Mouse (Mus musculus) cerebellum, adult 9-10 months (tissue): Measurements from ENCODE around the gene Nr6a1.
A peak's percentile ranks its signal among the peaks of the same experiment; 100 is the strongest.

Experiments used
- DNase-seq: peaks from one replicate; pipeline ENCODE4 v3.0.0; 2022

Nr6a1 gene

DNA sequence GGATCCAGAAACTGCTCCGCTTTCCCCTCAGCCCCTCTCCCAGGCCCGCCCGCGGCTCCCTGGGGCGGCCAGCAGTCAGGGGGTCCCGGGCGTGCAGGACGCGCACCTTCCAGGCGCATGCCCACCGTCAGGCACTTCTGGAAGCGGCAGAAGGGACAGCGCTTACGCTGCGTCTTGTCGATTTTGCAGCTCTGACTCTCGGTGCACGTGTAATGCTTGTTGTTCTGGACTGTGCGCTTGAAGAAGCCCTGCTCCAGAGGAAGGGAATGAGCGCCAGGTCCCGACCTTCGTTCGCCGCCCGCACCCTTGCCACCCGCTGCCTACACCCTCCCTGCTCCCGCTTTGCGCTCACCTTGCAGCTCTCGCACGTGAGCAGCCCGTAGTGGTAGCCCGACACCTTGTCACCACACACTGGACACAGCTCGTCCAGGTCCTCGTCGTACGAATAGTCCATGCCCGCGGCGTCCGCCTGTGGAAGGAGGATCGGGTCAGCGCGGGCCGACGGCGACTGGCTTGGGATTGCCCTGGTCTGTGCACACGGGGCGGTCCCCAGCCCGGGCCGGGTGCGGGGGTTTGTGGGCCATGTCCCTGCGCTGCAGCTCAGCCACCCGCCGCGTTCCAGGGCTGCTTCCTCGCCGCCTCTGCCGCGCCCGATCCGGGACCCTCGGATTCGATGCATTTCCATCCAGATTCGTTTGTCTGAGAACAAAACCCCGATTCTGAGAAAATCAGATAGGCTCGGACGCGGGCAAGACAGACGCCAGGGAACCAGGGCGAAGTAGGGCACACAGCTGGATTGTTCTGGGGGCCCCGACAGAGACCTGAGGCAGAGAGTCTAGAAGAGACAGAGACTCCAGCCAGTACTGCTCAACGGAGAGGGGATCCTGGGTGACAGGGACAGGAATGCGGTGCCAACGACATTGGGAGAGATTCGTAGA lies 216.9 kb downstream of the Nr6a1 start:
- DNase-seq: peak; percentile 22

DNA sequence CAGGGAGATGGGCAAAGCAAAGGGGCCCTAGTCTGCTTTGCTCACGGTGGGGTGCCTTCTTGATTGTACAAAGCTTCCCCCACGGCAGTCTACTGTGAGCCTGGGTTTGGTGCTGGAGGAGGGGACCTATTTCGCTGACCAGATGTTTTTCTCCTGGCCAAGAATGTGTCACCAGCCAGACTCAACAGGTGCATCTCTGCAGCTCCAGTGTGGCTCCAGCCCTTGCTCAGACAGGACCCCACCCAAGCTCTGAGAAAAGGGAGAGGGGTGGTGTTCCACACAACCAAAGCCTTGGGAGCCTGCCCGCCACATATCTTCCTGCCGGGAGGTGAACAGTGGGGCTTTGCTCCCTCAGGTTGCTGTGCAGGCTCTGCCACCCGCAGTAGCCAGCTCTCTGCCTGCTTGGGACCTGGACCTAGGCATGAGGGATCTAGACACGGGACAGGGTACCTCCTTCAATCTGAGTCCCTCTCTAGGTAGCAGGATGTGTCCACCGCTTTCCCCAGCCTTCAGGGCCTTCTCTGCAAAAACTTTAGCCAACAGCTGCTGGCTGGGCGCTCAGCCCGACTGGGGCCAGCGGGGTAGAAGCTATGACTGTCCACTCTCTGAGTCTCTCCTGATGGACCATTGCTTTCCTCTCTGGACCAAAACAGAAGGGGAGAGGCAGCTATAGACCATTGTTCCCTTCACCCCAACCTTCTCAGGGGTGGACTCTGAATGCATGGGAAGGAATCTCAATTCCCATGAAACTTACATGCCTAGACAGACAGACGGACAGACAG lies 218.4 kb downstream of the Nr6a1 start:
- DNase-seq: no peak

- no peak for DNase-seq
Observed at GRCm38 (mm10) chr2:38706661-38707060, 220.8 kb downstream of the Nr6a1 start.

GRCm38 (mm10) chr2:38705036-38705435 lies 222.5 kb downstream of the Nr6a1 start:
- no peak for DNase-seq

DNA sequence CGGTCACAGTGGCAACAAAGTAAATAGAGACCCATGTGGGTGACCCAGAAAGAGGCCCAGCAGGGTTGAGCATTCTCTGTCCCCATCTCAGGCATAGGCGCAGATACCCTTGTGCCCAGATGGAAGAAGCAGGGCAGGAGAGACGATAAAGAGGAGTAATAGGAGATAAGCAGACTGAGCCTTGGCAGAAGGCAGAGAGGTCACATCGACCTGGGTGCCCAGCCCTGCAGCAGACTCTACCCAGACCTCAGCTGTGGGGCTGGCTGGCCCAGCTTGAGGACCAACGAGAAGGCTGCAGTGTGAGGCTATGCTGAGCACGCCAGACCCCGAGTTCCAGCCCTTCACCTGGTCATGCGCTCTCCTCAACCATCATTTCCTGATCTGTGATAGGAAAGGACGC lies 223.2 kb downstream of the Nr6a1 start:
- no peak for DNase-seq

DNA sequence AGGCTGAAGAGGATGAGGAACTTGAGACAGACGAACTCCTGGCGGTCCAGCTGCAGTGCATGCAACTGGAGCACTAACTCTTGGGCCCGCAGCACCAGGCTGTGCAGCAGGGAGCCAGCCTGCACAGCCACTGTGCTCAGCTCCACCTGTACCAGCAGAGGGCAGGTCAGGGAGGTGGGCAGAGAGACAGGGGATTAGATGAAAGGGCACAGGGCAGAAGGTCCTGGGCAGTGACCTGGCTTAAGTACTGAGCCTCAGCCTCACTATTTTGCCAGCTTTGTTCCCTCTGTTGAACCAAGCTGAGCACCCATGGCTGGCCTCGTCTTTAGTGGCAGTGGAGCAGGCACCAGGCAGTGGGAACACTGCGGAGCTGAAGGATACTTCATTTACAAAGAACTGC lies 227.3 kb downstream of the Nr6a1 start:
- DNase-seq: no peak

DNA sequence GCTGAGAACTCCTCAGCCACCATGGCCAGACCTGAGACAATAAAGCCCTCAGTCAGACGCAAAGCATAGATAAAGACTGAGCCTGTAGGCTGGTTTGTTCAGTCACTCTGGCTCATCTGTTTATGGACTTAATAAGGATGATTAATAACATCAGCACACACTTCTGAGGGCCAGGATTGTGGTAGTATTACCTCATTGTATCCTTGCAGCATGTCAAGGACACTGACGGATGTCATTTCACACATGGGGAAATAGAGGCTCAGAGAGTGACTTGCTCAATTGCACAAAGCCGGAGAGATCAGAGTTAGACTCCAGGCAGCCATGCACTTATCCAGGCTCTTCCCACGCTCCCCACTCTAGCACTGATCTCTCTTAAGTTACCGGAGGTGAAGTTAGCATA lies 228.9 kb downstream of the Nr6a1 start:
- DNase-seq: no peak

DNA sequence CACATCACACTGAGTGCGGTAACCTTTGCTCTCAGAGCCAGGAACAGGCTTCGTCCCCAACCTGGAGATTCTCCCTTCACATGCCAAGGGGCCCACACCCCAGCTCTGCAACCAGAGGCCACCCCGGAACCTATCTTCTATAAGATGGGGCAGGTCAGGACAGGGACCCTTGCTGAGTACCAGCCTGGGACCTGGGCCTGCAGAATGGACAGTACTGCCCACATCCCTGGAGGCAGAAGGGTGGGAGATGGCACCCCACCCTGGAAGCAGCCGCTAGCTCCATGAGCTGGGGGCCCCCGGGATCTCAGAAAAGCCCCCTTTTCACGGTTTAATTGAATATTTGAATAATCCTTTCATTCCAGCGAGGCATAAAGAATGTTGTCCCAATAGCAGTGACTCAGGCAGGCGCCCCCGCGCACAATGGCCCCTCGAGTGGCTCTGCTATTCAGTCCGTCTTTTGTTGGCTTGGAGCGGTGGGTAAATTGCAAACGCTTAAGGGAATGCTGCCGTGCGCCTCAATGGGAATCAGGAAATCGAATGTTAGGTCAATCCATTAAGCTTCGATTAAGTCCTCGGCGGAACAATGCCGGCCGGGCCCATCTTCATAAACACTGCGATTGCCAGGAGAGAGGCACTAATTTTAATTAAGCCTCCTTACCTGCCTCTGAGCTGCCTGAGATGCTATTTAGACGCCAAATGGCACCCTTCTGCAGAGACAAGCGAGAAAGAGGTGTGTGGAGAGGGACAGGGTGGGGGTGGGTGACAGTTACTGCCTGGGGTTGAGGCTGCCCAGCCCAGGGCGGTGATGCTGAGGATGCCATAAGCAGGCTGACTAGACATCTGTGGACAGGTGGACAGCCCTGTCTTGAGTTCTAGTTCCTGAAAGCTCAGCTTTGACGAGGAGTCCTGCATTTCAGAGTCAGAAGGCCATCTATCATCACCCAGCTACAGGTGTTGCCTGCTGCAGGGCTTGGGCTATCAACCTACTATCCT lies 230.1 kb downstream of the Nr6a1 start:
- no peak for DNase-seq

DNA sequence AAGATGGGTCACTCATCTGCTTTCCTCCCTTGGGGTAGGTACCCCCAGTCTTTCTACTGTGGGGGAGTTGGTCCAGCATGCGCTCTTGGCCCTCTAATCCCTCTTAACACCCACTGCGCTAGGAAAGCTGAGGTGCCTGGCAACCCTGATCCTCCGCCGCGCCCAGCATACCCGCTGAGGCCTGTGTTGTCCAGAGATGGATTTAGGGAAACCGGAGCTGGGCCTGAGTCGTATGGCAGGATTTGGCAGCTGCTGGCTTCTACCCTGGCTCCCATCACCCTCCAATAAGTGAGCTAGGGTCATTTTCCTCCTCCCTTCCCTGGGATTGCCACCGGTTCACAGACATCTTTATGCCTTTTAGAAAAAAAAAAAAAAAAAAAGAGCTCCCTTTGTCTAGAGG lies 231.7 kb downstream of the Nr6a1 start:
- no peak for DNase-seq

- DNase-seq: peak; percentile 51
Observed at GRCm38 (mm10) chr2:38691542-38691941, 235.9 kb downstream of the Nr6a1 start.

- no peak for DNase-seq
Observed at GRCm38 (mm10) chr2:38689881-38690280, 237.6 kb downstream of the Nr6a1 start.

DNA sequence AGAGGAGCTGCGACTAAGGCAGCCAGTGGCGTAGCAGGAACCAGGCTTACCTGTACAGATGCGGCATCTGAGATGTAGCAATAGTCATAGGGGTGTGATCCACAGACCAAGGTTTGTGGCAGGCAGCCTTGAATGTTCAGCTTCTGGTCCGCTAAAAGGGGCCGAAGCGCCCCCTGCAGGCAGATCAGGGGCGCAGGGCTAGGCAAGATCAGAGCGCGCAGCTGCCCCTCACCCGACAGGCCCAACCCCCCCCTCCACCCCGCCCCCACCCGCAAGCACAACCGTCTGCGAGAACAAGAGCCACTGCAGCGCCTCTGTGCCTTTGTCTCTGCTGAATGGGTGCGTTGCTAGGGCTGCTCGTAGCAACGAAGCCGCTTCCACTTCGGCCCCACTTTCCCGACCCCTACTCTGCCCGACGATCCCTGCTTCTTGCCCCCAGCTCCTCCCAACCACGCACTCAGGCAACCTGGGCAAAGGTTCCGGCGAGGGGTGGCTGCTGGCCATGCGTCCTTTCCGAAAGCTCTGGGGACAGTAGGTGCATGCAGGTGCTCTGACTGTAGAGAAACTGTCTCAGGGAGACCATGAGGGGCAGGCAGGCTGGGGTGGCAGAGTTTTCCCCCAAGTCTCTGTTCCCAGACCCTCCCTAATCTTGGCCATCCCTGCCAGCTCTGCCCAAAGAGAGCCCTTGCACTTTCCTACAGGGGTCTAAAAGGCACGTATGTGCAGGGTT lies 238.5 kb downstream of the Nr6a1 start:
- DNase-seq: peak; percentile 30

DNA sequence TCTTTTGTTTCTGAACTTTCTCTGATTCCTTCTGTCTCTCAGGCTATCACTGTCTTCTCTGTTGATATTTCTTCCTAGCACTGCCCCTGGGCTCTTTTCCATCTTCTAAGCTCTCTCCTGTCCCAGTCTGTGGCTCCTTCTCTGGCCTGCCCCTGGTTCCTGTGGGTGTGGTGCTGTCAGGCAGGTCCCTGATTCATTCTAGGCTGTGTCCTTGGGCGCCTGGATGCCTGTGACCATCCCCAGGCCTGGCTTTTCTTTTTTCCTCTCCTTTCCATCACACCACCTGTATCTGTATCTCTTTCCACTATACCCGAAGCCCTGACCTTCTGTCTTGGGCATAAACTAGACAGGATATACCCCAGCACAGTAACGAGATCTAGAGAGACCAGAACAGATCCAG lies 241.7 kb downstream of the Nr6a1 start:
- no peak for DNase-seq

DNA sequence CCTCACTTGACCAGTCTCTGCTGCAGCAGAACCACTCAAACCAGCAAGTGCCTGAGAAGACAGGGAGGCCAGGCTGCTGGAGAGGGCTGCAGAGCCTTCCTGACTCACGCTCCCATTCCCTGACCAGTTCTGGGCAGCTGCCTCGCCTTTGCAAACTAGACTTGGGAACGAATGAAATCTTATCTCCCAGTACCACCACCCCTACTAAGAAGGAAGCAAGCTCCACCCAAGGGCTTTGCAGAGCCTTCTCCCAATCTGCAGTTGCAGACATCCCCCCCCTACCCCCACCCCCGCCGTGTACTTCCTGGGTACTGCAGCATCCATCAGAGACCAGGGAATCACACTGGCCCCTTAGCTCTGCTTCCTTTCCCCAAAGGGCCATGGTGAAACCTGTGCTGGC lies 244.4 kb downstream of the Nr6a1 start:
- no peak for DNase-seq

DNA sequence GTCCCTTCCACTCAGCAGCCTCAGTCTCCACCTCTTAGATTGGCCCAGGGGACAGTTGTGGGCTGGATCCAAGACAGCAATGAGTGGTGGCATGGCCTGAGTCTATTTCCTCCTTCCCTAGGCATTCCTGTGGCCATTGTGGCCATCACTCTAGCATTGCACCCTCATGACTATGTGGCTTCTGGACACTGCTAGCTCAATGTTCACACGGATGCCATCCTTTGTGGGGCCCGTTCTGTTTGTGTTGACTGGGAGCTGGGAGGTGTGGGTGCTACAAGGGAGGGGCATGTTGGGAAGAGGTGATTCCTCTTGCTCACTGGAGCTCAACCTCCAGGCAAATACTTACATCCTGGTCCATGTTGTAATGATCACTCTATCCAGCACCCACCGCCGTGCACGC lies 245.3 kb downstream of the Nr6a1 start:
- no peak for DNase-seq

GRCm38 (mm10) chr2:38678947-38679346 lies 248.5 kb downstream of the Nr6a1 start:
- DNase-seq: no peak

DNA sequence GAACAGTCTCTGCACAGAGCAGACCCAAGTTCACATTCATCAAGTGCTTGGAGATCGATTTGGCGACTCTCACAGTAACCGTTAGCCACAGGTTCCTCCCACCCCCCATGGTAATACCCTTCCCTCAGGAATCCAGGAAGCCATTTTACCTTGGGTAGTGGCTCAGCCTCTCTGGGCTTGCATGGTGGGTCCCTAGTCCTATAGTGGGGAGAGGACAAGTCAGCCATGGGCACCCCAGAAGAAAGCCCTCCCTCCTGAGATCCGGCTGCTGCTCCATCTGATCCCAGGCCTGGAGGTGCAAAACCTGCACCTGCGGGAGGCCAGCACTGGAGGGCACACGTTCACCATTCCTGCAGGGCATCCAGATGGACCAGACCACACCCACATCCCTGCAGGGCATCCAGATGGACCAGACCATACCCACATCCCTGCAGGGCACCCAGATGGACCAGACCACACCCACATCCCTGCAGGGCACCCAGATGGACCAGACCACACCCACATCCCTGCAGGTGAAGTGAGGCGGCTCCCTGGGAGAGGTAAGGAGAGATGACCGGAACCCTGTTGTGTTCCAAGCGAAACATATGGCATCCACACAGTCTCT lies 252.0 kb downstream of the Nr6a1 start:
- DNase-seq: peak; percentile 17
